Mouse (Mus musculus) heart, embryonic 13.5 days (tissue): Measurements from ENCODE around the gene Cntnap1. TPM values are rescaled to one million over a fixed set of nuclear protein-coding genes. Genes with fewer than 3 reads are reported as not detected.

Source experiments
- ATAC-seq: fragments of 200-750 bp; cut with Nextera tagmentation; 2 replicates; pipeline ENCODE4 v1.8.0; 2017; ENCODE audit warnings: moderate TSS enrichment; ENCODE audit not compliant: insufficient number of reproducible peaks, low FRiP score, low TSS enrichment; ENCODE audit errors: extremely low read depth
- H3K27ac ChIP-seq: fragments of 300-500 bp; sonication (generic); replicated peaks from 2 replicates; pipeline ENCODE4 v1.5.1; 2015; ENCODE audit warnings: moderate library complexity, mild to moderate bottlenecking, inconsistent platforms
- H3K27me3 ChIP-seq: fragments of 300-500 bp; sonication (generic); replicated peaks from 2 replicates; pipeline ENCODE4 v1.6.1; 2015; ENCODE audit warnings: mild to moderate bottlenecking, inconsistent platforms
- H3K36me3 ChIP-seq: fragments of 300-500 bp; sonication (generic); 2 replicates; pipeline ENCODE4 v1.6.1; 2015; ENCODE audit warnings: mild to moderate bottlenecking, inconsistent platforms
- H3K4me1 ChIP-seq: fragments of 300-500 bp; sonication (generic); 2 replicates; pipeline ENCODE4 v1.6.1; 2015; ENCODE audit warnings: inconsistent platforms
- H3K4me2 ChIP-seq: fragments of 300-500 bp; sonication (generic); 2 replicates; pipeline ENCODE4 v1.6.1; 2015; ENCODE audit warnings: inconsistent platforms, mild to moderate bottlenecking, moderate library complexity
- H3K4me3 ChIP-seq: fragments of 300-500 bp; sonication (generic); 2 replicates; pipeline ENCODE4 v1.5.1; 2015; ENCODE audit warnings: moderate library complexity, mild to moderate bottlenecking, inconsistent platforms
- H3K9ac ChIP-seq: fragments of 300-500 bp; sonication (generic); 2 replicates; pipeline ENCODE4 v1.6.1; 2015; ENCODE audit warnings: inconsistent platforms, mild to moderate bottlenecking, moderate library complexity
- H3K9me3 ChIP-seq: fragments of 300-500 bp; sonication (generic); 2 replicates; pipeline ENCODE4 v1.6.1; 2016; ENCODE audit warnings: inconsistent platforms
- WGBS: fragments of 180-500 bp; shearing (Covaris S2); methylation state at CpG from one replicate; pipeline ENCODE4 v1.1.7; 2015; ENCODE audit warnings: mixed read lengths; 5-methylcytosine and 5-hydroxymethylcytosine counted together
- polyA plus RNA-seq: library from polyadenylated mRNA; unstranded; fragments of >200 nt; fragmentation: Nextera tagmentation; extraction: Ambion mirVana; gene quantifications from 2 replicates; pipeline ENCODE4 v1.2.1, GENCODE M21; 2015

Cntnap1 gene
- polyA plus RNA-seq, 1 experiment from 2014 or later: 0.55 TPM

GRCm38 (mm10) chr11:101200986-101201385 is 30.7 kb downstream of the Cntnap1 start:
- Histone ChIP-seq H3K27ac (no peak overlapping the region), H3K9me3 (no peaks in the 10 kb centered on the region), H3K36me3 (peaks cover 87% of the 10 kb centered on the region), H3K4me2 (no peak overlapping the region), H3K9ac (no peak overlapping the region), H3K4me3 (no peak overlapping the region), H3K27me3 (no peaks in the 10 kb centered on the region), H3K4me1 (0 out of 2 replicates have a peak, but pooled peaks cover 4% of the 10 kb centered on the region)
- WGBS: 24% methylated on average over 7 of the region's 7 CpGs
- no peak for ATAC-seq

GRCm38 (mm10) chr11:101211970-101212369 is 41.6 kb downstream of the Cntnap1 start:
- ATAC-seq: no peak
- 37% methylated on average over 3 of the region's 3 CpGs for WGBS
- H3K27ac ChIP-seq: peak overlapping the region; percentile 48; the same call in 1 of the 2 replicates
- H3K4me1 ChIP-seq: no peaks in the 10 kb centered on the region
- H3K4me2 ChIP-seq: no peak overlapping the region
- H3K27me3 ChIP-seq: no peaks in the 10 kb centered on the region
- H3K9me3 ChIP-seq: 0 out of 2 replicates have a peak, but pooled peaks cover 4% of the 10 kb centered on the region
- H3K9ac ChIP-seq: no peak overlapping the region
- H3K4me3 ChIP-seq: no peak overlapping the region
- H3K36me3 ChIP-seq: peaks cover 84% of the 10 kb centered on the region

GRCm38 (mm10) chr11:101216936-101217335 is 46.6 kb downstream of the Cntnap1 start:
- Histone ChIP-seq H3K4me2 (no peak overlapping the region), H3K36me3 (peaks cover 57% of the 10 kb centered on the region), H3K9me3 (0 out of 2 replicates have a peak, but pooled peaks cover 4% of the 10 kb centered on the region), H3K27me3 (no peaks in the 10 kb centered on the region), H3K27ac (no peak overlapping the region), H3K4me3 (no peak overlapping the region), H3K4me1 (peaks cover 7% of the 10 kb centered on the region; the same call in 1 of the 2 replicates), H3K9ac (no peak overlapping the region)
- ATAC-seq: no peak
- WGBS: 86% methylated on average over 5 of the region's 5 CpGs

- Histone ChIP-seq H3K9me3 (no peaks in the 10 kb centered on the region), H3K4me2 (no peak overlapping the region), H3K9ac (no peak overlapping the region), H3K27ac (no peak overlapping the region), H3K4me1 (peaks cover 7% of the 10 kb centered on the region; the same call in 1 of the 2 replicates), H3K4me3 (no peak overlapping the region), H3K36me3 (peaks cover 45% of the 10 kb centered on the region), H3K27me3 (no peaks in the 10 kb centered on the region)
- no peak for ATAC-seq
- WGBS: 79% methylated on average over 10 of the region's 10 CpGs
These were observed 48.2 kb downstream of the Cntnap1 start for GRCm38 (mm10) chr11:101218436-101219055.

GRCm38 (mm10) chr11:101220853-101221252 is 50.5 kb downstream of the Cntnap1 start:
- H3K4me3 ChIP-seq: no peak overlapping the region
- no peak for ATAC-seq
- H3K36me3 ChIP-seq: peaks cover 22% of the 10 kb centered on the region
- WGBS: 39% methylated on average over 2 of the region's 2 CpGs
- H3K4me2 ChIP-seq: no peak overlapping the region
- no peaks in the 10 kb centered on the region for H3K9me3 ChIP-seq
- H3K27ac ChIP-seq: peak overlapping the region; percentile 64
- H3K4me1 ChIP-seq: peaks cover 13% of the 10 kb centered on the region
- no peak overlapping the region for H3K9ac ChIP-seq
- no peaks in the 10 kb centered on the region for H3K27me3 ChIP-seq

- no peak overlapping the region for H3K4me2 ChIP-seq
- peaks cover 16% of the 10 kb centered on the region for H3K36me3 ChIP-seq
- ATAC-seq: no peak
- peak overlapping the region; percentile 64 for H3K27ac ChIP-seq
- no peak overlapping the region for H3K4me3 ChIP-seq
- no peaks in the 10 kb centered on the region for H3K9me3 ChIP-seq
- no peaks in the 10 kb centered on the region for H3K27me3 ChIP-seq
- H3K4me1 ChIP-seq: peaks cover 15% of the 10 kb centered on the region
- no peak overlapping the region for H3K9ac ChIP-seq
- WGBS: 72% methylated on average over 8 of the region's 8 CpGs
These were observed 51.1 kb downstream of the Cntnap1 start for GRCm38 (mm10) chr11:101221306-101221986.

- no peaks in the 10 kb centered on the region for H3K9me3 ChIP-seq
- no peaks in the 10 kb centered on the region for H3K36me3 ChIP-seq
- H3K27ac ChIP-seq: no peak overlapping the region
- no peak overlapping the region for H3K4me3 ChIP-seq
- 75% methylated on average over 3 of the region's 3 CpGs for WGBS
- peaks cover 19% of the 10 kb centered on the region for H3K4me1 ChIP-seq
- no peak overlapping the region for H3K4me2 ChIP-seq
- H3K9ac ChIP-seq: no peak overlapping the region
- peaks cover 3% of the 10 kb centered on the region; the same call in 1 of the 2 replicates for H3K27me3 ChIP-seq
- no peak for ATAC-seq
These were observed 54.0 kb downstream of the Cntnap1 start for GRCm38 (mm10) chr11:101224337-101224736.

GRCm38 (mm10) chr11:101225331-101226064 is 55.2 kb downstream of the Cntnap1 start:
- Histone ChIP-seq H3K27me3 (peaks cover 6% of the 10 kb centered on the region; the same call in 1 of the 2 replicates), H3K9ac (peak overlapping the region; percentile 91), H3K36me3 (no peaks in the 10 kb centered on the region), H3K4me3 (peak overlapping the region; percentile 83), H3K9me3 (no peaks in the 10 kb centered on the region), H3K4me2 (peak overlapping the region; percentile 80), H3K27ac (peak overlapping the region; percentile 78), H3K4me1 (peaks cover 31% of the 10 kb centered on the region)
- no peak for ATAC-seq
- WGBS: 15% methylated on average over 25 of the region's 25 CpGs

- H3K27ac ChIP-seq: peak within 1 kb of the TSS; percentile 78
- H3K36me3 ChIP-seq: no peaks in the 10 kb centered on the region
- H3K27me3 ChIP-seq: peaks cover 8% of the 10 kb centered on the region; the same call in 1 of the 2 replicates
- no peaks in the 10 kb centered on the region for H3K9me3 ChIP-seq
- H3K4me2 ChIP-seq: peak within 1 kb of the TSS; percentile 80
- H3K4me3 ChIP-seq: peak within 1 kb of the TSS; percentile 83
- ATAC-seq: peak; percentile 91
- peak within 1 kb of the TSS; percentile 91 for H3K9ac ChIP-seq
- peaks cover 33% of the 10 kb centered on the region for H3K4me1 ChIP-seq
- WGBS: under 1% methylated on average over 56 of the region's 56 CpGs
These were observed 55.9 kb downstream of the Cntnap1 start, which contains the start of gene Ezh1 for GRCm38 (mm10) chr11:101226065-101226701. Ezh1 (minus strand) TSS chr11:101226463.

GRCm38 (mm10) chr11:101229361-101229900 is 59.1 kb downstream of the Cntnap1 start:
- Histone ChIP-seq H3K36me3 (no peaks in the 10 kb centered on the region), H3K4me2 (no peak overlapping the region), H3K9ac (no peak overlapping the region), H3K4me3 (no peak overlapping the region), H3K27ac (peak overlapping the region; percentile 95), H3K9me3 (no peaks in the 10 kb centered on the region), H3K4me1 (peaks cover 41% of the 10 kb centered on the region), H3K27me3 (peaks cover 8% of the 10 kb centered on the region; the same call in 1 of the 2 replicates)
- WGBS: 21% methylated on average over 8 of the region's 8 CpGs
- no peak for ATAC-seq
